Mouse (Mus musculus): ENCODE data around the gene Cmip.

- no peak for TF ChIP-seq CTCF (IDR thresholded peaks at IDR 0.05; ENCODE audit: insufficient read depth, low read depth, low read length)
- no peak for TF ChIP-seq POLR2A (IDR thresholded peaks at IDR 0.05; ENCODE audit: insufficient read depth, low read depth, low read length)
Measured at GRCm38 (mm10) chr8:117356109-117356672, 99.3 kb downstream of the Cmip start.
